Mouse (Mus musculus) E14TG2a.4 (cell line): ENCODE measurements around the gene Slu7.
A peak's percentile ranks its signal among the peaks of the same experiment; 100 is the strongest.

Source experiments
- H3K27me3 ChIP-seq: 2 replicates; pipeline ENCODE4 v1.6.1; 2014; ENCODE audit warnings: low read length, control low read depth; ENCODE audit not compliant: insufficient read depth
- H3K36me3 ChIP-seq: 2 replicates; pipeline ENCODE4 v1.6.1; 2014; ENCODE audit warnings: low read length, control low read depth; ENCODE audit not compliant: insufficient read depth
- H3K4me1 ChIP-seq: replicated peaks from 2 replicates; pipeline ENCODE4 v1.6.1; 2014; ENCODE audit warnings: low read depth, low read length, control low read depth
- H3K4me3 ChIP-seq: replicated peaks from 2 replicates; pipeline ENCODE4 v1.5.1; 2014; ENCODE audit warnings: mild to moderate bottlenecking, low read length
- H3K9me3 ChIP-seq: 2 replicates; pipeline ENCODE4 v1.6.1; 2014; ENCODE audit warnings: low read length, control low read depth
- CTCF ChIP-seq: conservative IDR thresholded peaks from 2 replicates; pipeline ENCODE4 v1.5.1; 2014; ENCODE audit warnings: low read length
- NANOG ChIP-seq: IDR thresholded peaks from 2 replicates; pipeline ENCODE4 v1.6.1; 2014; ENCODE audit warnings: borderline replicate concordance, low read length, mixed read lengths
- POU5F1 ChIP-seq: IDR thresholded peaks from 2 replicates; pipeline ENCODE4 v1.6.1; 2014; ENCODE audit warnings: low read length, borderline replicate concordance

The Slu7 gene

DNA sequence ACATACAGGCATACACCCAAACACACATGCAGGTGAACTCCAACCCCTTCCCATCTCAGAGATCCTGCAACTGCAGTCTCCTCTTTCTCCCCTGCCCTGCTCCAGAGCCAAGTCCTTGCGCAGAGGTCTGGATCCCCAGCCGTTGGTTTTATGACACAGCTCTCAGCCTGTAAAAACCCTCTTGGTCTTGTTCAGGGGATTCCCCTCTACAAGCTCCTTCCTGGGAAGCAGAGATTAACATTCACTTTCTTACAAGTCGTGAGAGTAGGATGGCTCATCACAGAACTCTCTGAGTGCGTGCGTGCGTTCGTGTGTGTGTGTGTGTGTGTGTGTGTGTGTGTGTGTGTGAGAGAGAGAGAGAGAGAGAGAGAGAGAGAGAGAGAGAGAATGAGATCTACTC, 23.3 kb upstream of the Slu7 start:
- TF ChIP-seq POU5F1 (no peak), NANOG (no peak), CTCF (no peak)
- Histone ChIP-seq H3K4me1 (no peaks in the 10 kb centered on the region), H3K9me3 (no peaks in the 10 kb centered on the region), H3K36me3 (no peaks in the 10 kb centered on the region), H3K4me3 (no peak overlapping the region), H3K27me3 (peaks cover 5% of the 10 kb centered on the region; the same call in 1 of the 2 replicates)

GRCm38 (mm10) chr11:43411413-43411812, 22.1 kb upstream of the Slu7 start:
- Histone ChIP-seq H3K4me1 (no peaks in the 10 kb centered on the region), H3K9me3 (no peaks in the 10 kb centered on the region), H3K4me3 (no peak overlapping the region), H3K36me3 (no peaks in the 10 kb centered on the region), H3K27me3 (peaks cover 5% of the 10 kb centered on the region; the same call in 1 of the 2 replicates)
- TF ChIP-seq CTCF (peak; percentile 100), NANOG (no peak), POU5F1 (no peak)

GRCm38 (mm10) chr11:43412771-43413451, 20.6 kb upstream of the Slu7 start:
- Histone ChIP-seq H3K4me3 (no peak overlapping the region), H3K27me3 (peaks cover 5% of the 10 kb centered on the region; the same call in 1 of the 2 replicates), H3K4me1 (0 out of 2 replicates have a peak, but pooled peaks cover 5% of the 10 kb centered on the region), H3K9me3 (no peaks in the 10 kb centered on the region), H3K36me3 (no peaks in the 10 kb centered on the region)
- TF ChIP-seq CTCF (peak; percentile 87), NANOG (no peak), POU5F1 (no peak)

DNA sequence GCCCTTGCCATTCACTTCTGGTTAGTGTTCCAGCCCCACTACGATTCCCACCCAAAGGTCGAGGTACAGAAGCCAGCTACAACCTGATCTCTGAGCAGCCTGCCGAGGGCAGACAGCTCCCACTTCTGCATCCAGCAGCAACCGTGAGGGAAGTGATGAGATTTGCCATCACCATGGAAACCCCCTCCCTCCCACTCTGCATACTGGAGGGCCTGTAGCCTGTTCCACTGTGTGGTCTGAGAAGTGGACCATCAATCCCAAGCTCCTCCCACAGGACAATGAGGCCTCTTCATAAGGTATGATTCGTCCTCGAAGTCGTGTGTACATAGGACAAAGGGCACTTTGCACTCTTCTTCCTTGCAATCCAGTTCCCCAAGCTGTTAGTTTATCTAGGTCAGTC, 16.3 kb upstream of the Slu7 start:
- Histone ChIP-seq H3K36me3 (peaks cover 29% of the 10 kb centered on the region), H3K4me3 (no peak overlapping the region), H3K4me1 (peaks cover 5% of the 10 kb centered on the region; the same call in 1 of the 2 replicates), H3K27me3 (peaks cover 5% of the 10 kb centered on the region; the same call in 1 of the 2 replicates), H3K9me3 (no peaks in the 10 kb centered on the region)
- TF ChIP-seq POU5F1 (no peak), CTCF (no peak), NANOG (no peak)

DNA sequence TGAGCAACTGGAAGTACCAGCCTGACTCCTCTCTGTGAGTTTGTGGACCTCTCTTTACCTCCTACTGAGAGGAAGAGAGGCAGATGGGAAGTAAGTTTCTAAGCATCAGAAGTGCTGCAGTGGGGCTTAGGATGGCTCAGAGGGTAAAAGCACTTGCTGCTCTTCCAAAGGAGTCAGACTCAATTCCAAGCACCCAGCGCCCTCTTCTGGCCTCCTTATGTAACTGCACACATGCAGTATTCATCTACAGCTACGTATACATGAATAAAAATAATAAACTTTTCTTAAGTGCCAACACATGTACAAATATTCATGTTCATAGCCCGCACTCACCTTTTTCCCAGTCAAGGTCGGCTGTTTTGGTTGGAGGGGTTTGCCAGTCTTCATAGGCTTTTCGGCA, 9.2 kb upstream of the Slu7 start:
- Histone ChIP-seq H3K27me3 (no peaks in the 10 kb centered on the region), H3K36me3 (peaks cover 48% of the 10 kb centered on the region), H3K4me1 (peaks cover 13% of the 10 kb centered on the region), H3K4me3 (no peak overlapping the region), H3K9me3 (peaks cover 14% of the 10 kb centered on the region)
- no peak for TF ChIP-seq NANOG
- no peak for TF ChIP-seq POU5F1
- peak; percentile 96 for TF ChIP-seq CTCF

DNA sequence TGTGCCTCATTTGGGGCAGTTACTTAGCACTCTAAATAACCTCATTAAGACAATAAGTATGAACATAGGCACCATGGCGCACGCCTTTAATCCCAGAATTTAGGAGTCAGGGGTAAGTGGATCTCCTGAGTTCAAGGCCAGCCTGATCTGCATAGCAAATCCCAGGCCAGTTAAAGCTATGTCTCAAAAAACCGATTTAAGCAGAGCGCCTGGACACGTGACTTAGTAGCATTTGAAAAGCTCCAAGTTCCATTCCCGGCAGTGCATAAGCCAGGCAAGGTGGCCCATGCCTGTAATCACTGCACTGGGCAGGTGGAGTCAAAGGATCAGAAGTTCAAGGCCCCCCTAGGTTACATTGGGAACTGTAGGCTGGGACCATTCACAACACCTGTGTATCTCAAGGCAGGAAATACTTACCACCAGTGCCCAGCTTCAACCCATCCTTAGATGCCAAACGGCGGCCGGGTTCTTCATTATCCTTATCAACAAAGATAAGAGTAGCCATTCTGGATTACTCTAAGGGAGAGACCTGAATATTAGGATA, 8.3 kb upstream of the Slu7 start:
- H3K4me1 ChIP-seq: peaks cover 13% of the 10 kb centered on the region
- no peak for TF ChIP-seq NANOG
- TF ChIP-seq POU5F1: no peak
- TF ChIP-seq CTCF: no peak
- H3K4me3 ChIP-seq: peak overlapping the region; percentile 76
- peaks cover 15% of the 10 kb centered on the region for H3K9me3 ChIP-seq
- no peaks in the 10 kb centered on the region for H3K27me3 ChIP-seq
- H3K36me3 ChIP-seq: peaks cover 41% of the 10 kb centered on the region

- no peaks in the 10 kb centered on the region for H3K27me3 ChIP-seq
- peaks cover 34% of the 10 kb centered on the region for H3K36me3 ChIP-seq
- no peak for TF ChIP-seq POU5F1
- TF ChIP-seq CTCF: no peak
- TF ChIP-seq NANOG: no peak
Measured at GRCm38 (mm10) chr11:43425824-43426413, 7.6 kb upstream of the Slu7 start, which contains the start of gene Pttg1. TSS of gene Pttg1 (minus strand) at chr11:43426251.

DNA sequence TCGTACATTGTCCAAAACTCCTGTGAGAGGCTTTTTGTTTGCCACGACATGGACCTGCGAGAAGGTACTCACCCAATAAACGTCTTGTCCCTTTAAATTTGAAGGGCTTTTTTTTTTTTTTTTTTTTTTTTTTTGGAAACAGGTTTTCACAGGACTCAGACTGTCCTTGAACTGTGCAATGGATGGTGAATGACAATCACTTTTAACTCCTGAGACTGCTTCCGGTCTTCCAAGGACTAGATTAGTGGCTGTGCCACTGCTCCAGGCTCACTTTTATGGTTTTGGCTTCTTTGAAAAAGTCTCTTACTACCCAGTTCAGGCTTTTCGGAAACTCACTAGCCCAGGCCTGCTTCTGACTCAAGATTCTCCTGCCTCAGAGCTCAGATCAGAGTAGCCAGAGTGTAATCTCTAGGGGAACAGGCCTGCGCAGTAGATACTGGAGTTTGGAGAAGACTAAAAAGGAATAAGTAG, 7.1 kb upstream of the Slu7 start:
- H3K4me1 ChIP-seq: peaks cover 13% of the 10 kb centered on the region
- H3K9me3 ChIP-seq: peaks cover 15% of the 10 kb centered on the region
- H3K36me3 ChIP-seq: peaks cover 30% of the 10 kb centered on the region
- TF ChIP-seq POU5F1: no peak
- TF ChIP-seq NANOG: no peak
- peak overlapping the region; percentile 76; the same call in 1 of the 2 replicates for H3K4me3 ChIP-seq
- H3K27me3 ChIP-seq: no peaks in the 10 kb centered on the region

More at GRCm38 (mm10) chr11:43425824-43426413, 7.6 kb upstream of the Slu7 start, which contains the start of gene Pttg1:
- Histone ChIP-seq H3K9me3 (peaks cover 15% of the 10 kb centered on the region), H3K4me1 (peaks cover 13% of the 10 kb centered on the region), H3K4me3 (peak within 1 kb of the TSS; percentile 76)

- peaks cover 5% of the 10 kb centered on the region for H3K9me3 ChIP-seq
- H3K4me1 ChIP-seq: peaks cover 14% of the 10 kb centered on the region
- H3K4me3 ChIP-seq: peak overlapping the region; percentile 95
- H3K27me3 ChIP-seq: no peaks in the 10 kb centered on the region
- no peak for TF ChIP-seq NANOG
- TF ChIP-seq POU5F1: no peak
- peaks cover 26% of the 10 kb centered on the region for H3K36me3 ChIP-seq
Measured at GRCm38 (mm10) chr11:43434024-43434407, 472 bp downstream of the Slu7 start.
